ENCODE assay signal across 8 mouse cellular contexts in genomic region chr10:93679191-93680007, GRCm38 (mm10). TPM values are rescaled to one million over a fixed set of nuclear protein-coding genes. Genes with fewer than 3 reads are reported as not detected.
DNase-seq lines count a peak whose midpoint lies in the region; ATAC-seq and TF ChIP-seq lines count a peak whose summit lies in the region.
"Had no signal": no experiment of that assay in that cellular context is flagged by ENCODE, and none has a peak within 500 bp of the region (broad histone marks: within the 10 kb centered on the region; RNA-seq: fewer than 3 reads in every experiment).

No protein-coding gene starts in this region.

- no peak for TF ChIP-seq POLR2A in bone marrow, adult 2 months (IDR thresholded peaks at IDR 0.05; ENCODE audit: borderline replicate concordance, control insufficient read depth, low read depth, low read length)

- H3K4me3 ChIP-seq in bone marrow, adult 2 months (replicated peaks; ENCODE audit: control insufficient read depth, low read depth, low read length) = no peak overlapping the region
- no peak overlapping the region for H3K4me3 ChIP-seq in forebrain, embryonic 15.5 days
- peak overlapping the region; percentile 35 for H3K4me3 ChIP-seq in liver, embryonic 12.5 days
- H3K4me3 ChIP-seq in neural tube, embryonic 13.5 days = peak overlapping the region; percentile 20
- H3K4me3 ChIP-seq: myocyte had no signal

- H3K4me2 ChIP-seq in forebrain, embryonic 15.5 days (replicated peaks) = peak overlapping the region; percentile 8; the same call in 1 of the 2 replicates
- H3K4me2 ChIP-seq in liver, embryonic 12.5 days = peak overlapping the region; percentile 68
- peak overlapping the region; percentile 45 for H3K4me2 ChIP-seq in neural tube, embryonic 13.5 days

- DNase-seq in cerebellum, postnatal 36 days = no peak
- DNase-seq in layer of hippocampus, adult 18-20 months (ENCODE audit: low spot score in 2 of 2) = no peak

- peak overlapping the region; percentile 32 for H3K27ac ChIP-seq in bone marrow, adult 2 months (ENCODE audit: control insufficient read depth, insufficient read depth, low read depth, low read length, poor library complexity)
- H3K27ac ChIP-seq in forebrain, embryonic 15.5 days (replicated peaks) = peak overlapping the region; percentile 13; the same call in 1 of the 2 replicates
- peak overlapping the region; percentile 85 for H3K27ac ChIP-seq in liver, embryonic 12.5 days
- H3K27ac ChIP-seq in neural tube, embryonic 13.5 days (replicated peaks) = 0 out of 2 replicates have a peak overlapping the region, but pooled peaks have one; percentile 5

- no peaks in the 10 kb centered on the region for H3K36me3 ChIP-seq in forebrain, embryonic 15.5 days
- peaks cover 12% of the 10 kb centered on the region for H3K36me3 ChIP-seq in liver, embryonic 12.5 days
- H3K36me3 ChIP-seq in neural tube, embryonic 13.5 days = peaks cover 10% of the 10 kb centered on the region

- H3K4me1 ChIP-seq in bone marrow, adult 2 months (ENCODE audit: control insufficient read depth, insufficient read depth, low read length) = no peaks in the 10 kb centered on the region; the same call in 1 of the 2 replicates
- H3K4me1 ChIP-seq in forebrain, embryonic 15.5 days = peaks cover 32% of the 10 kb centered on the region
- H3K4me1 ChIP-seq in liver, embryonic 12.5 days = peaks cover 65% of the 10 kb centered on the region
- H3K4me1 ChIP-seq in neural tube, embryonic 13.5 days (replicated peaks) = peaks cover 23% of the 10 kb centered on the region

- H3K9me3 ChIP-seq in forebrain, embryonic 15.5 days = no peaks in the 10 kb centered on the region
- no peaks in the 10 kb centered on the region for H3K9me3 ChIP-seq in liver, embryonic 12.5 days (replicated peaks)
- 0 out of 2 replicates have a peak, but pooled peaks cover 3% of the 10 kb centered on the region for H3K9me3 ChIP-seq in neural tube, embryonic 13.5 days

- peak overlapping the region; percentile 22; the same call in 1 of the 2 replicates for H3K9ac ChIP-seq in forebrain, embryonic 15.5 days (replicated peaks)
- H3K9ac ChIP-seq in liver, embryonic 12.5 days = peak overlapping the region; percentile 62
- H3K9ac ChIP-seq in neural tube, embryonic 13.5 days = peak overlapping the region; percentile 43; the same call in 1 of the 2 replicates

- no peak; the same call in 1 of the 2 replicates for ATAC-seq in forebrain, embryonic 15.5 days (replicated peaks)
- peak; percentile 51 to 54 for ATAC-seq in hematopoietic stem cell, adult 5-6 weeks (replicated peaks in 1 of 2; ENCODE audit: insufficient read depth in 1 of 2, low FRiP score in 2 of 2, low TSS enrichment in 1 of 2, low read depth in 1 of 2, poor library complexity in 2 of 2, severe bottlenecking in 2 of 2)
- ATAC-seq in liver, embryonic 12.5 days = peak; percentile 86
- ATAC-seq in neural tube, embryonic 13.5 days (ENCODE audit: low read depth) = no peak; the same call in 1 of the 2 replicates

- no peaks in the 10 kb centered on the region for H3K27me3 ChIP-seq in forebrain, embryonic 15.5 days
- no peaks in the 10 kb centered on the region for H3K27me3 ChIP-seq in liver, embryonic 12.5 days (replicated peaks)
- H3K27me3 ChIP-seq in neural tube, embryonic 13.5 days = no peaks in the 10 kb centered on the region

- 17% methylated on average over 19 of the region's 19 CpGs for WGBS in bone marrow, adult 2 months
- WGBS in forebrain, embryonic 15.5 days = 50% methylated on average over 19 of the region's 19 CpGs
- 27% methylated on average over 19 of the region's 19 CpGs for WGBS in liver, embryonic 12.5 days (ENCODE audit: insufficient replicate concordance)
- WGBS in neural tube, embryonic 13.5 days = 45% methylated on average over 19 of the region's 19 CpGs

- TF ChIP-seq CTCF in bone marrow, adult 2 months (IDR thresholded peaks at IDR 0.05; ENCODE audit: control insufficient read depth, insufficient read depth, low read length) = no peak

RNA-seq across cellular contexts. Expression of gene Ntn4, which starts 38.9 kb away (rescaled TPM):
- 3.0 and 3.7 TPM in 2 replicates for polyA plus RNA-seq in bone marrow, adult 2 months (2011; ENCODE audit: insufficient read depth, insufficient read length, low replicate concordance, missing spikeins)
- 1.3 TPM in 2 replicates for polyA plus RNA-seq in forebrain, embryonic 15.5 days (2015; fragmentation: Nextera tagmentation; extraction: Ambion mirVana)
- total RNA-seq in hematopoietic stem cell, adult 5-6 weeks (2017) = 0.19 and 1.5 TPM in 2 replicates
- polyA plus RNA-seq in liver, embryonic 12.5 days (2016; fragmentation: Nextera tagmentation; extraction: Ambion mirVana) = 0.17 and 0.26 TPM in 2 replicates
- 0.81 and 0.93 TPM in 2 replicates for polyA plus RNA-seq in neural tube, embryonic 13.5 days (2015; fragmentation: Nextera tagmentation; extraction: Ambion mirVana)
- total RNA-seq in layer of hippocampus, adult 18-20 months (2021) = 1 to 10 TPM; 6.4 to 7.8 TPM

Comparison
In these comparisons a context has a peak if more than half of its experiments do, and no peak if none do; other contexts are left out.
1. H3K27ac ChIP-seq: peak in every context shown above with its lines; median percentile 85 in liver, embryonic 12.5 days; 32 in bone marrow, adult 2 months; 13 in forebrain, embryonic 15.5 days; 5 in neural tube, embryonic 13.5 days.
2. H3K4me3 ChIP-seq: peak in liver, embryonic 12.5 days (single experiment) and neural tube, embryonic 13.5 days (single experiment); none in bone marrow, adult 2 months (single experiment) and forebrain, embryonic 15.5 days (single experiment).
3. ATAC-seq: peak in hematopoietic stem cell, adult 5-6 weeks (2 of 2) and liver, embryonic 12.5 days (single experiment); none in forebrain, embryonic 15.5 days (single experiment) and neural tube, embryonic 13.5 days (single experiment).
4. H3K4me2 ChIP-seq: peak in every context shown above with its lines; median percentile 68 in liver, embryonic 12.5 days; 45 in neural tube, embryonic 13.5 days; 8 in forebrain, embryonic 15.5 days.
5. Peak in every context shown above with its lines, with median percentiles within 50 percentile points of each other: H3K9ac ChIP-seq.